Mouse (Mus musculus) lung, adult 2 months (tissue): ENCODE measurements around the gene Agfg2.

Source experiments
- CTCF ChIP-seq: fragments of 200-500 bp; IDR thresholded peaks from 2 replicates; pipeline ENCODE4 v1.5.1; 2011; ENCODE audit warnings: mild to moderate bottlenecking, low read length, control low read depth; ENCODE audit not compliant: insufficient read depth
- POLR2A ChIP-seq: fragments of 200-500 bp; IDR thresholded peaks from 2 replicates; pipeline ENCODE4 v1.6.1; 2011; ENCODE audit warnings: low read depth, mild to moderate bottlenecking, control low read depth, low read length, borderline replicate concordance; ENCODE audit errors: extremely low read depth

DNA sequence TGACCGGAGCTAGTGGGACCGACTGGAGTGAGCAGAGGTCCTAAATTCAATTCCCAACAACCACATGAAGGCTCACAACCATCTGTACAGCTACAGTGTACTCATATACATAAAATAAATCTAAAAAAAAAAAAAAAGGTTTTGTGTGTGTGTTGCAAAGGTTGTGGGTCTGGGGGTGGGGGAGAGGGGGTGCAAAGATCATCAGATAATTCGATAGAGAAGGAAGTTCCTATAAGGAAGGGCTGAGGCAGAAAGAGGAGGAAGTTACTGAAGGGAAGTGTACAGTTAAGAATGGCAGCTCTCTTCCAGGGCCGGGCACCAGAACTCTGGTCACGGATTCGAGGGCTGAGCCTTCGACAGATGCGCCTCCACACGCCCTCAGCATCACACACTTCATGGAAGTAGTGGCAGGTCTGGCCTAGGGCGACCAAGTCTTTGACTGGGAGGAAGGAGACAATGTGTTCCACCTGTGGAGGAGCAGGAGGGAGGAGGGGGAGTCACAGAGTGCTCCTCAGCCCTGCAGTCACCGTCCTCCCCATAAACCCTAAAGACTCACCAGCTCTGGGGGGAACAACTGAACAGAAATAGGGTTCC, 60.5 kb downstream of the Agfg2 start:
- no peak for TF ChIP-seq CTCF
- TF ChIP-seq POLR2A, result no peak
